Mouse (Mus musculus) kidney, postnatal 36 days (tissue): Measurements from ENCODE around the gene Kctd7.

Experiments
- DNase-seq, 2 experiments: peaks; one replicate each; pipeline ENCODE4 v3.0.0; 2021 to 2022; ENCODE audit warnings: mixed read lengths in 2 of 2

Gene Kctd7

GRCm38 (mm10) chr5:130143977-130144333 lies 706 bp upstream of the Kctd7 start:
- DNase-seq: peak; percentile 69 to 80

GRCm38 (mm10) chr5:130145961-130146360 lies 1.3 kb downstream of the Kctd7 start:
- no peak for DNase-seq

GRCm38 (mm10) chr5:130149726-130150310 lies 5.2 kb downstream of the Kctd7 start:
- DNase-seq: no peak

GRCm38 (mm10) chr5:130154286-130154685 lies 9.6 kb downstream of the Kctd7 start:
- DNase-seq: no peak

- DNase-seq: no peak
These were observed 13.9 kb downstream of the Kctd7 start for GRCm38 (mm10) chr5:130158545-130158944.

GRCm38 (mm10) chr5:130159761-130160201 lies 15.1 kb downstream of the Kctd7 start:
- DNase-seq: no peak

- DNase-seq: peak; percentile 86 to 93
These were observed 19.0 kb downstream of the Kctd7 start for GRCm38 (mm10) chr5:130163670-130164069.

GRCm38 (mm10) chr5:130165213-130165612 lies 20.6 kb downstream of the Kctd7 start:
- DNase-seq: no peak

- DNase-seq: no peak
These were observed 24.4 kb downstream of the Kctd7 start for GRCm38 (mm10) chr5:130169109-130169508.

GRCm38 (mm10) chr5:130170666-130171422 lies 26.2 kb downstream of the Kctd7 start:
- DNase-seq: peak in 1 of 2 experiments; percentile 27

- DNase-seq: peak; percentile 94 to 96
These were observed 26.8 kb downstream of the Kctd7 start, which contains the start of gene Rabgef1 for GRCm38 (mm10) chr5:130171423-130171954. Rabgef1 (plus strand) TSS chr5:130171798.

- DNase-seq: peak; percentile 55 to 63
These were observed 27.4 kb downstream of the Kctd7 start for GRCm38 (mm10) chr5:130171956-130172601.

GRCm38 (mm10) chr5:130173012-130173411 lies 28.4 kb downstream of the Kctd7 start:
- DNase-seq: no peak

GRCm38 (mm10) chr5:130177871-130178270 lies 33.2 kb downstream of the Kctd7 start:
- DNase-seq: no peak

- no peak for DNase-seq
These were observed 35.7 kb downstream of the Kctd7 start for GRCm38 (mm10) chr5:130180362-130180761.

- DNase-seq: no peak
These were observed 37.3 kb downstream of the Kctd7 start for GRCm38 (mm10) chr5:130181740-130182540.

- no peak for DNase-seq
These were observed 37.8 kb downstream of the Kctd7 start for GRCm38 (mm10) chr5:130182541-130182821.

GRCm38 (mm10) chr5:130184193-130184856 lies 39.7 kb downstream of the Kctd7 start:
- DNase-seq: peak in 1 of 2 experiments; percentile 33

GRCm38 (mm10) chr5:130185312-130185711 lies 40.7 kb downstream of the Kctd7 start:
- DNase-seq: no peak

GRCm38 (mm10) chr5:130187383-130187782 lies 42.7 kb downstream of the Kctd7 start:
- no peak for DNase-seq

GRCm38 (mm10) chr5:130190909-130191308 lies 46.2 kb downstream of the Kctd7 start:
- DNase-seq: peak; percentile 45 to 64

- DNase-seq: no peak
These were observed 47.2 kb downstream of the Kctd7 start for GRCm38 (mm10) chr5:130191865-130192264.
